ENCODE assay signal across 21 mouse cellular contexts in genomic region chr13:114055686-114056085, GRCm38 (mm10).
A peak's percentile ranks its signal among the peaks of the same experiment; 100 is the strongest.
DNase-seq lines count a peak whose midpoint lies in the region; ATAC-seq and TF ChIP-seq lines count a peak whose summit lies in the region.
"Had no signal": no experiment of that assay in that cellular context is flagged by ENCODE, and none has a peak within 500 bp of the region (broad histone marks: within the 10 kb centered on the region; RNA-seq: fewer than 3 reads in every experiment).

No protein-coding gene starts in this region.

- 52% methylated on average over 9 of the region's 9 CpGs for WGBS in midbrain, embryonic 10.5 days
- 44% methylated on average over 9 of the region's 9 CpGs for WGBS in midbrain, embryonic 15.5 days
- WGBS in midbrain, postnatal 0 days: 41% methylated on average over 9 of the region's 9 CpGs

- H3K4me1 ChIP-seq in midbrain, embryonic 10.5 days: peaks cover 67% of the 10 kb centered on the region
- 0 out of 2 replicates have a peak, but pooled peaks cover 3% of the 10 kb centered on the region for H3K4me1 ChIP-seq in midbrain, embryonic 15.5 days
- H3K4me1 ChIP-seq in midbrain, postnatal 0 days (ENCODE audit: insufficient read depth, low read length): no peaks in the 10 kb centered on the region
- H3K4me1 ChIP-seq: limb, embryonic 12.5 days had no signal

- H3K27ac ChIP-seq in midbrain, embryonic 10.5 days (replicated peaks): peak overlapping the region; percentile 52; the same call in 1 of the 2 replicates
- H3K27ac ChIP-seq in midbrain, embryonic 15.5 days: no peak overlapping the region
- H3K27ac ChIP-seq in midbrain, postnatal 0 days (ENCODE audit: low read depth, low read length): no peak overlapping the region
- H3K27ac ChIP-seq: forebrain, embryonic 10.5 days; gastrocnemius, adult 2 months; left cerebral cortex, adult 2 months; limb, embryonic 12.5 days; liver, embryonic 13.5 days had no signal

- no peak for TF ChIP-seq CTCF in midbrain, postnatal 0 days (IDR thresholded peaks at IDR 0.05)

- H3K4me2 ChIP-seq in midbrain, embryonic 15.5 days: no peak overlapping the region
- H3K4me2 ChIP-seq in midbrain, postnatal 0 days (ENCODE audit: low read depth, low read length, poor library complexity, severe bottlenecking): no peak overlapping the region
- H3K4me2 ChIP-seq: heart, embryonic 11.5 days; limb, embryonic 12.5 days; liver, embryonic 13.5 days; lung, embryonic 14.5 days had no signal

- peak; percentile 48 for DNase-seq in midbrain, embryonic 10.5 days (ENCODE audit: low spot score)
- peak; percentile 12 for DNase-seq in cerebellum, adult 11 months
- peak; percentile 39 for DNase-seq in cerebellum, adult 9-10 months
- DNase-seq in midbrain, postnatal 0 days (ENCODE audit: low spot score): peak; percentile 60
- DNase-seq in thymus, adult 18-20 months: no peak
- no peak for DNase-seq in MN1 (ENCODE audit: low spot score)
- DNase-seq: gastrocnemius, adult 2 months; heart, postnatal 10 days; kidney, adult 8-10 months; kidney, postnatal 25 days; liver, embryonic 13.5 days; lung, embryonic 14.5 days; lung, postnatal 36 days; right cerebral cortex, postnatal 25 days had no signal

- H3K9me3 ChIP-seq in midbrain, embryonic 10.5 days (replicated peaks): no peaks in the 10 kb centered on the region
- no peaks in the 10 kb centered on the region for H3K9me3 ChIP-seq in midbrain, embryonic 15.5 days
- H3K9me3 ChIP-seq in midbrain, postnatal 0 days (ENCODE audit: low read length): no peaks in the 10 kb centered on the region
- H3K9me3 ChIP-seq: forebrain, embryonic 10.5 days; limb, embryonic 12.5 days; liver, embryonic 13.5 days had no signal

- no peaks in the 10 kb centered on the region for H3K36me3 ChIP-seq in midbrain, embryonic 10.5 days
- no peaks in the 10 kb centered on the region for H3K36me3 ChIP-seq in midbrain, embryonic 15.5 days (replicated peaks)
- H3K36me3 ChIP-seq in midbrain, postnatal 0 days (ENCODE audit: insufficient read depth, low read length): no peaks in the 10 kb centered on the region
- H3K36me3 ChIP-seq: forebrain, embryonic 10.5 days; limb, embryonic 12.5 days; liver, embryonic 13.5 days had no signal

- no peak for ATAC-seq in midbrain, embryonic 15.5 days (replicated peaks)
- ATAC-seq in midbrain, postnatal 0 days (ENCODE audit: low FRiP score): no peak
- ATAC-seq: inflammation-experienced regulatory T-cells, adult 6 months had no signal

- H3K4me3 ChIP-seq in midbrain, embryonic 10.5 days: no peak overlapping the region
- no peak overlapping the region for H3K4me3 ChIP-seq in midbrain, embryonic 15.5 days
- no peak overlapping the region for H3K4me3 ChIP-seq in midbrain, postnatal 0 days (ENCODE audit: low read depth, low read length)
- H3K4me3 ChIP-seq: forebrain, embryonic 10.5 days; gastrocnemius, adult 2 months; left cerebral cortex, adult 2 months; limb, embryonic 12.5 days; liver, embryonic 13.5 days; myocyte had no signal

- no peak overlapping the region for H3K9ac ChIP-seq in midbrain, embryonic 15.5 days
- H3K9ac ChIP-seq in midbrain, postnatal 0 days (replicated peaks; ENCODE audit: low read length, poor library complexity, severe bottlenecking): no peak overlapping the region
- H3K9ac ChIP-seq: limb, embryonic 12.5 days; liver, embryonic 13.5 days; lung, embryonic 14.5 days had no signal

- no peaks in the 10 kb centered on the region; the same call in 1 of the 2 replicates for H3K27me3 ChIP-seq in midbrain, embryonic 10.5 days (ENCODE audit: low read depth, poor library complexity, severe bottlenecking)
- no peaks in the 10 kb centered on the region for H3K27me3 ChIP-seq in midbrain, embryonic 15.5 days (replicated peaks)
- no peaks in the 10 kb centered on the region for H3K27me3 ChIP-seq in midbrain, postnatal 0 days (ENCODE audit: insufficient read depth, low read length)
- H3K27me3 ChIP-seq: limb, embryonic 12.5 days; liver, embryonic 13.5 days had no signal

Comparison
In these comparisons a context has a peak if more than half of its experiments do, and no peak if none do; other contexts are left out.
1. DNase-seq: peak in midbrain, embryonic 10.5 days (single experiment), cerebellum, adult 11 months (single experiment), cerebellum, adult 9-10 months (single experiment) and midbrain, postnatal 0 days (single experiment); none in thymus, adult 18-20 months (0 of 2) and MN1 (single experiment).